ENCODE assay signal across 14 mouse cellular contexts in the genomic region with DNA sequence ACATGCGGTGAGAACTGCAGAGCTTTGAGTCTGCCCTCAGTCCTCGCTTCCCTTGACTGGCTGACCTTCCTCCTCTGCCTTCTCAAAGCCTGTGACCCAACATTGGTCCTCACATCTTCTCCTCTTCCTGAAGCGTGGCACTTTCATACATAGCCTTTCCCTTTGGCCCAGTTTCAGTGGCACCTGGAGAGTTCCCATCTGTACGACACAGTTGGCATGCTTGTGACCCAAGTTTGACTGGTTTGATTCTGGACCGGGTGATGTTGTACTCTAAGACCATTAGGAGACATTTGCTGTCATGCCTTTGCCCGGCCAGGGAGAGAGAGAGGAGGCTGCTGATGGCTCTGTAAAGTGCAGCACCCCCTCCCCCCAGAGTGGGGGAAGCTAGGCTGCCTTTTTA.
"Had no signal": no experiment of that assay in that cellular context is flagged by ENCODE, and none has a peak within 500 bp of the region (broad histone marks: within the 10 kb centered on the region; RNA-seq: fewer than 3 reads in every experiment).

No protein-coding gene starts in this region.

- DNase-seq: kidney, postnatal 25 days; layer of hippocampus, adult 9-11 months; liver, postnatal 0 days; lung, embryonic 14.5 days; thymus, adult 18-20 months; thymus, postnatal 36 days had no signal

- H3K4me2 ChIP-seq: lung, embryonic 14.5 days; midbrain, embryonic 12.5 days had no signal

- H3K36me3 ChIP-seq: midbrain, embryonic 12.5 days had no signal

- H3K9me3 ChIP-seq: midbrain, embryonic 12.5 days had no signal

- ATAC-seq: liver, postnatal 0 days; lung, postnatal 0 days; midbrain, embryonic 16.5 days had no signal

- H3K27ac ChIP-seq: kidney, postnatal 0 days; layer of hippocampus, adult 2 months; liver, embryonic 14.5 days; macrophage; midbrain, embryonic 12.5 days had no signal

- H3K27me3 ChIP-seq: midbrain, embryonic 12.5 days had no signal

- H3K9ac ChIP-seq: liver, embryonic 14.5 days; liver, postnatal 0 days; lung, embryonic 14.5 days; midbrain, embryonic 12.5 days had no signal

- H3K4me3 ChIP-seq: layer of hippocampus, adult 2 months; midbrain, embryonic 12.5 days; myocyte had no signal
